Mouse (Mus musculus) hindbrain, embryonic 16.5 days (tissue): ENCODE results near the gene Smap2. TPM values are rescaled to one million over a fixed set of nuclear protein-coding genes. Genes with fewer than 3 reads are reported as not detected.

Experiments used
- ATAC-seq: fragments of 200-750 bp; cut with Nextera tagmentation; 2 replicates; pipeline ENCODE4 v1.8.0; 2017; ENCODE audit warnings: moderate TSS enrichment, moderate library complexity
- H3K27ac ChIP-seq: fragments of 300-500 bp; sonication (generic); 2 replicates; pipeline ENCODE4 v1.5.1; 2014; ENCODE audit warnings: low read depth, mild to moderate bottlenecking, control low read depth, low read length, moderate library complexity
- H3K27me3 ChIP-seq: fragments of 300-500 bp; sonication (generic); replicated peaks from 2 replicates; pipeline ENCODE4 v1.6.1; 2014; ENCODE audit warnings: low read length; ENCODE audit not compliant: control insufficient read depth, insufficient read depth
- H3K36me3 ChIP-seq: fragments of 300-500 bp; sonication (generic); 2 replicates; pipeline ENCODE4 v1.6.1; 2014; ENCODE audit warnings: mild to moderate bottlenecking, low read length, moderate library complexity, mixed read lengths; ENCODE audit not compliant: control insufficient read depth, insufficient read depth
- H3K4me1 ChIP-seq: fragments of 300-500 bp; sonication (generic); 2 replicates; pipeline ENCODE4 v1.6.1; 2014; ENCODE audit warnings: low read depth, low read length; ENCODE audit not compliant: control insufficient read depth, insufficient read depth
- H3K4me2 ChIP-seq: fragments of 300-500 bp; sonication (generic); 2 replicates; pipeline ENCODE4 v1.6.1; 2014; ENCODE audit warnings: mild to moderate bottlenecking, low read length, control low read depth, moderate library complexity
- H3K4me3 ChIP-seq: fragments of 300-500 bp; sonication (generic); 2 replicates; pipeline ENCODE4 v1.5.1; 2014; ENCODE audit warnings: mild to moderate bottlenecking, low read length, control low read depth, moderate library complexity
- H3K9ac ChIP-seq: fragments of 300-500 bp; sonication (generic); 2 replicates; pipeline ENCODE4 v1.6.1; 2014; ENCODE audit warnings: low read depth, mild to moderate bottlenecking, control low read depth, low read length, moderate library complexity
- H3K9me3 ChIP-seq: fragments of 300-500 bp; sonication (generic); 2 replicates; pipeline ENCODE4 v1.6.1; 2014; ENCODE audit warnings: mild to moderate bottlenecking, low read length, moderate library complexity; ENCODE audit not compliant: control insufficient read depth
- WGBS: fragments of 180-500 bp; shearing (Covaris S2); extraction: QIAGEN DNeasy Blood & Tissue Kit; methylation state at CpG from one replicate; pipeline ENCODE4 v1.1.7; 2014; 5-methylcytosine and 5-hydroxymethylcytosine counted together
- polyA plus RNA-seq: library from polyadenylated mRNA; unstranded; fragments of >200 nt; fragmentation: Nextera tagmentation; extraction: Ambion mirVana; gene quantifications from 2 replicates; pipeline ENCODE4 v1.2.1, GENCODE M21; 2015

The Smap2 gene
- polyA plus RNA-seq, 1 experiment from 2014 or later, result 40.9 TPM

DNA sequence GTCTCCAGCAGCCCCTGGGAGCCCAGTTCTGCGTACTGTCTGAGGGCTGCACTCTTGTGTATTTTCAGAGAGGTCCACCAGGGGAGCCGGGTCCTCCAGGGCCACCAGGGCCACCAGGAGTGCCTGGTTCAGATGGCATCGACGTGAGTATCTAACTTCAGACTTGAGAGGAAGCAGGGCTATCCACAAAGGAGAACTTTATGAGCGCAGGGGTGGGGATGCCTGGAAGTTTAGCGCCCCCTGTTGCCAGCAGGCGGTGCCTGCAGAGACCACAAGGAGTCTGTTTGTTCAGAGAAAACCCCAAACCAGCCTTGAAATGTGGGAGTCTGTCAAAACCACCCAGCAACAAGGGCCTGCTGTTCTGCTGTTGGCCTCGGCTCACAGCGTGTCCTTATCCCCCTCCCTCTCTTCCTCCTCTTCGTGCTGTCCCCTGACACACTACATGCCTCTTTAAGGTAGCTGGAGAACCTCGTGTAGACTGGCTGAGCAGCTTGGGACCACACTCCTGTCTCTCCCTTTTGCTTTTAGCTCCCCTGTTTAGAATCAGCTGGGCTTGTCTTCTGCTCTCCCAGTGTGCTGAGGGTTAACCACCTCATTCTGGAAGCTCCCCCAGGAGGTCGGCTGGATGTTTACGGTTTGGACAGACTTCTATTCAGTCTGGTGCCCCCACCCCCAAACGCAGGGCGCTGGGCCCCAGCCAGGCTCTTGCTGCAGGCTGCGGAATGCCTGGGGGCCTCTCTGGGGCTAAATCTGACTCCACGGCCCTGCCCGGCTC is 24.0 kb upstream of the Smap2 start:
- ATAC-seq, result peak; percentile 78
- Histone ChIP-seq H3K4me3 (no peak overlapping the region), H3K27ac (peak overlapping the region; percentile 68), H3K9me3 (no peaks in the 10 kb centered on the region), H3K4me2 (peak overlapping the region; percentile 33), H3K36me3 (no peaks in the 10 kb centered on the region), H3K4me1 (peaks cover 13% of the 10 kb centered on the region), H3K27me3 (peaks cover 2% of the 10 kb centered on the region; the same call in 1 of the 2 replicates), H3K9ac (peak overlapping the region; percentile 45; the same call in 1 of the 2 replicates)
- WGBS, result 7% methylated on average over 18 of the region's 18 CpGs

GRCm38 (mm10) chr4:121040323-121040722 is 23.3 kb upstream of the Smap2 start:
- peaks cover 13% of the 10 kb centered on the region for H3K4me1 ChIP-seq
- H3K9ac ChIP-seq, result peak overlapping the region; percentile 75
- no peaks in the 10 kb centered on the region for H3K9me3 ChIP-seq
- H3K27ac ChIP-seq, result no peak overlapping the region; the same call in 1 of the 2 replicates
- 49% methylated on average over 14 of the region's 14 CpGs for WGBS
- H3K4me3 ChIP-seq, result peak overlapping the region; percentile 44
- peak overlapping the region; percentile 70 for H3K4me2 ChIP-seq
- ATAC-seq, result peak; percentile 4; the same call in 1 of the 2 replicates
- H3K36me3 ChIP-seq, result no peaks in the 10 kb centered on the region
- H3K27me3 ChIP-seq, result peaks cover 2% of the 10 kb centered on the region; the same call in 1 of the 2 replicates

GRCm38 (mm10) chr4:121039331-121040115 is 22.5 kb upstream of the Smap2 start, which contains the start of gene Col9a2:
Gene Col9a2, plus strand, starts transcription at chr4:121039385.
- H3K4me2 ChIP-seq, result peak within 1 kb of the TSS; percentile 70
- peaks cover 13% of the 10 kb centered on the region for H3K4me1 ChIP-seq
- WGBS, result 3% methylated on average over 44 of the region's 46 CpGs
- peak within 1 kb of the TSS; percentile 75 for H3K9ac ChIP-seq
- ATAC-seq, result peak; percentile 41
- peaks cover 2% of the 10 kb centered on the region; the same call in 1 of the 2 replicates for H3K27me3 ChIP-seq
- no peaks in the 10 kb centered on the region for H3K36me3 ChIP-seq
- peak within 1 kb of the TSS; percentile 44 for H3K4me3 ChIP-seq
- H3K27ac ChIP-seq, result no peak within 1 kb of the TSS; the same call in 1 of the 2 replicates
- H3K9me3 ChIP-seq, result no peaks in the 10 kb centered on the region

DNA sequence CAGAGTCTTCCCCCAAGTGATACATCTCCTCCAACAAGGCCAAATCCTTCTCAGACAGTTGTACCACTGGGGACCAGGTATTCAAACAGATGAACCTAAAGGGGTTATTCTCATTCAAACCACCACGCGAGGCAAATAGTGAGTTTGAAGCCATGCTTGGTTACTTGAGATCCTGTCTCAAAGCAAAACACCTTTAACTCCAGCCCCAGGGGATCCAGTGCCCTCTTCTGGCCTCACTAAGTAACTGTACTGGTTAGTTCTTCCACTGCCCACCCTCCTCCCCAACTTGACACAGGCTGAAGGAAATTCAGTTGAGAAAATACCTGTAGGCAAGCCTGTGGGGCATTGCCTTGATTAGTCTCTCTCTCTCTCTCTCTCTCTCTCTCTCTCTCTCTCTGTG is 16.0 kb upstream of the Smap2 start:
- no peak overlapping the region for H3K4me2 ChIP-seq
- H3K27me3 ChIP-seq, result no peaks in the 10 kb centered on the region
- H3K36me3 ChIP-seq, result no peaks in the 10 kb centered on the region
- no peak overlapping the region for H3K4me3 ChIP-seq
- H3K4me1 ChIP-seq, result no peaks in the 10 kb centered on the region
- H3K9me3 ChIP-seq, result no peaks in the 10 kb centered on the region
- H3K27ac ChIP-seq, result no peak overlapping the region
- ATAC-seq, result no peak
- no peak overlapping the region for H3K9ac ChIP-seq
- WGBS, result 71% methylated on average over 2 of the region's 2 CpGs

DNA sequence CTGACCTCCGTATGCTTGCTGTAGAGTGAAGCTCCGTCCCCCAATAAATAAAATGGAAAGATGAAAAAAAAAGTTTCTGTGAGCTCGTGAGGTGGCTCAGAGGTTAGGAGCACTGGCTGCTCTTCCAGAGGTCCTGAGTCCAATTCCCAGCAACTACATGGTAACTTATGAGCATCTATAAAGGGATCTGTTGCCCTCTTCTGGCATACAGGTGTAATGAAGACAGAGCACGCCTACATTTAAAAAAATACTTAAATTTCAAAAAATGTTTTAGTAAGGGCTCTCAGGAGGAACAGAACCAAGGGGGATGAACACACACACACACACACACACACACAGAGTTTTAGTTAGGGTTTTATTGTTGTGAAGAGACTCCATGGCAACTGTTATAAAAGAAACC is 14.4 kb upstream of the Smap2 start:
- no peaks in the 10 kb centered on the region for H3K9me3 ChIP-seq
- no peak for ATAC-seq
- H3K4me2 ChIP-seq, result no peak overlapping the region
- no peak overlapping the region for H3K4me3 ChIP-seq
- 60% methylated on average over 4 of the region's 4 CpGs for WGBS
- H3K4me1 ChIP-seq, result no peaks in the 10 kb centered on the region
- H3K9ac ChIP-seq, result no peak overlapping the region
- no peaks in the 10 kb centered on the region for H3K36me3 ChIP-seq
- no peaks in the 10 kb centered on the region for H3K27me3 ChIP-seq
- no peak overlapping the region for H3K27ac ChIP-seq

GRCm38 (mm10) chr4:121029632-121030031 is 12.6 kb upstream of the Smap2 start:
- Histone ChIP-seq H3K27ac (no peak overlapping the region), H3K4me3 (no peak overlapping the region), H3K4me2 (no peak overlapping the region), H3K9ac (no peak overlapping the region), H3K36me3 (no peaks in the 10 kb centered on the region), H3K4me1 (no peaks in the 10 kb centered on the region), H3K27me3 (no peaks in the 10 kb centered on the region), H3K9me3 (no peaks in the 10 kb centered on the region)
- ATAC-seq, result no peak
- 79% methylated on average over 3 of the region's 3 CpGs for WGBS

- ATAC-seq, result no peak
- WGBS, result 26% methylated on average over 14 of the region's 14 CpGs
Observed at GRCm38 (mm10) chr4:121028659-121029392, 11.8 kb upstream of the Smap2 start.

GRCm38 (mm10) chr4:121028146-121028545 is 11.1 kb upstream of the Smap2 start:
- Histone ChIP-seq H3K4me2 (no peak overlapping the region), H3K4me3 (no peak overlapping the region), H3K9me3 (no peaks in the 10 kb centered on the region), H3K36me3 (no peaks in the 10 kb centered on the region), H3K27me3 (no peaks in the 10 kb centered on the region), H3K27ac (no peak overlapping the region), H3K9ac (no peak overlapping the region), H3K4me1 (no peaks in the 10 kb centered on the region)
- 92% methylated on average over 1 of the region's 1 CpGs for WGBS
- no peak for ATAC-seq

More at GRCm38 (mm10) chr4:121028659-121029392, 11.8 kb upstream of the Smap2 start:
- Histone ChIP-seq H3K27ac (no peak overlapping the region), H3K4me1 (no peaks in the 10 kb centered on the region), H3K9ac (no peak overlapping the region), H3K27me3 (no peaks in the 10 kb centered on the region), H3K36me3 (no peaks in the 10 kb centered on the region), H3K4me2 (no peak overlapping the region), H3K4me3 (no peak overlapping the region), H3K9me3 (no peaks in the 10 kb centered on the region)
